Mouse (Mus musculus): ENCODE results near the gene Irs2. TPM values are rescaled to one million over a fixed set of nuclear protein-coding genes. Genes with fewer than 3 reads are reported as not detected.
A peak's percentile ranks its signal among the peaks of the same experiment; 100 is the strongest.

Irs2 gene
- polyA plus RNA-seq, 1 experiment from 2014 or later = 3.8 TPM

GRCm38 (mm10) chr8:10980876-10981275 is 27.4 kb downstream of the Irs2 start:
- Histone ChIP-seq H3K27me3 (ENCODE audit: control insufficient read depth, insufficient read depth, low read depth, low read length) (no peaks in the 10 kb centered on the region), H3K9ac (ENCODE audit: low read depth, low read length) (no peak overlapping the region), H3K4me3 (ENCODE audit: low read depth, low read length) (no peak overlapping the region), H3K4me1 (ENCODE audit: control insufficient read depth, insufficient read depth, low read length) (peaks cover 18% of the 10 kb centered on the region), H3K36me3 (ENCODE audit: control insufficient read depth, insufficient read depth, low read length) (peaks cover 3% of the 10 kb centered on the region), H3K4me2 (ENCODE audit: low read length) (no peak overlapping the region), H3K9me3 (replicated peaks; ENCODE audit: control insufficient read depth, low read length, poor library complexity, severe bottlenecking) (no peaks in the 10 kb centered on the region), H3K27ac (ENCODE audit: low read length) (no peak overlapping the region)
- 97% methylated on average over 6 of the region's 6 CpGs for WGBS
- no peak for ATAC-seq

GRCm38 (mm10) chr8:10979916-10980315 is 28.3 kb downstream of the Irs2 start:
- no peak overlapping the region for H3K4me2 ChIP-seq (ENCODE audit: low read length)
- no peak overlapping the region for H3K4me3 ChIP-seq (ENCODE audit: low read depth, low read length)
- H3K9ac ChIP-seq (ENCODE audit: low read depth, low read length) = no peak overlapping the region
- no peaks in the 10 kb centered on the region for H3K9me3 ChIP-seq (replicated peaks; ENCODE audit: control insufficient read depth, low read length, poor library complexity, severe bottlenecking)
- H3K4me1 ChIP-seq (ENCODE audit: control insufficient read depth, insufficient read depth, low read length) = peaks cover 18% of the 10 kb centered on the region
- no peaks in the 10 kb centered on the region for H3K27me3 ChIP-seq (ENCODE audit: control insufficient read depth, insufficient read depth, low read depth, low read length)
- ATAC-seq = no peak
- 0 out of 2 replicates have a peak overlapping the region, but pooled peaks have one; percentile 7 for H3K27ac ChIP-seq (ENCODE audit: low read length)
- 61% methylated on average over 7 of the region's 7 CpGs for WGBS
- no peaks in the 10 kb centered on the region for H3K36me3 ChIP-seq (ENCODE audit: control insufficient read depth, insufficient read depth, low read length)

- Histone ChIP-seq H3K27me3 (ENCODE audit: control insufficient read depth, insufficient read depth, low read depth, low read length) (no peaks in the 10 kb centered on the region), H3K4me1 (ENCODE audit: control insufficient read depth, insufficient read depth, low read length) (peaks cover 18% of the 10 kb centered on the region), H3K4me3 (ENCODE audit: low read depth, low read length) (no peak overlapping the region), H3K27ac (ENCODE audit: low read length) (peak overlapping the region; percentile 7; the same call in 1 of the 2 replicates), H3K4me2 (ENCODE audit: low read length) (no peak overlapping the region), H3K36me3 (ENCODE audit: control insufficient read depth, insufficient read depth, low read length) (no peaks in the 10 kb centered on the region), H3K9me3 (replicated peaks; ENCODE audit: control insufficient read depth, low read length, poor library complexity, severe bottlenecking) (no peaks in the 10 kb centered on the region), H3K9ac (ENCODE audit: low read depth, low read length) (no peak overlapping the region)
- WGBS = 34% methylated on average over 11 of the region's 11 CpGs
- ATAC-seq = peak; percentile 65; the same call in 1 of the 2 replicates
These were observed 29.0 kb downstream of the Irs2 start for GRCm38 (mm10) chr8:10979196-10979794.

- ATAC-seq = peak; percentile 20; the same call in 1 of the 2 replicates
- no peaks in the 10 kb centered on the region for H3K9me3 ChIP-seq (replicated peaks; ENCODE audit: control insufficient read depth, low read length, poor library complexity, severe bottlenecking)
- H3K4me1 ChIP-seq (ENCODE audit: control insufficient read depth, insufficient read depth, low read length) = peaks cover 19% of the 10 kb centered on the region
- no peaks in the 10 kb centered on the region for H3K27me3 ChIP-seq (ENCODE audit: control insufficient read depth, insufficient read depth, low read depth, low read length)
- no peak overlapping the region for H3K4me3 ChIP-seq (ENCODE audit: low read depth, low read length)
- peak overlapping the region; percentile 32; the same call in 1 of the 2 replicates for H3K9ac ChIP-seq (ENCODE audit: low read depth, low read length)
- H3K36me3 ChIP-seq (ENCODE audit: control insufficient read depth, insufficient read depth, low read length) = no peaks in the 10 kb centered on the region
- 0 out of 2 replicates have a peak overlapping the region, but pooled peaks have one; percentile 12 for H3K4me2 ChIP-seq (ENCODE audit: low read length)
- no peak overlapping the region for H3K27ac ChIP-seq (ENCODE audit: low read length)
- WGBS = 40% methylated on average over 21 of the region's 21 CpGs
These were observed 29.9 kb downstream of the Irs2 start for GRCm38 (mm10) chr8:10978377-10978776.

GRCm38 (mm10) chr8:10977742-10978376 is 30.4 kb downstream of the Irs2 start:
- peaks cover 24% of the 10 kb centered on the region for H3K4me1 ChIP-seq (ENCODE audit: control insufficient read depth, insufficient read depth, low read length)
- H3K27me3 ChIP-seq (ENCODE audit: control insufficient read depth, insufficient read depth, low read depth, low read length) = no peaks in the 10 kb centered on the region
- H3K36me3 ChIP-seq (ENCODE audit: control insufficient read depth, insufficient read depth, low read length) = no peaks in the 10 kb centered on the region
- no peak overlapping the region for H3K4me3 ChIP-seq (ENCODE audit: low read depth, low read length)
- H3K9me3 ChIP-seq (replicated peaks; ENCODE audit: control insufficient read depth, low read length, poor library complexity, severe bottlenecking) = no peaks in the 10 kb centered on the region
- no peak overlapping the region for H3K4me2 ChIP-seq (ENCODE audit: low read length)
- H3K9ac ChIP-seq (ENCODE audit: low read depth, low read length) = no peak overlapping the region
- H3K27ac ChIP-seq (ENCODE audit: low read length) = no peak overlapping the region
- ATAC-seq = no peak
- 70% methylated on average over 7 of the region's 7 CpGs for WGBS

- H3K4me2 ChIP-seq (ENCODE audit: low read length) = no peak overlapping the region
- 19% methylated on average over 2 of the region's 2 CpGs for WGBS
- peaks cover 25% of the 10 kb centered on the region for H3K4me1 ChIP-seq (ENCODE audit: control insufficient read depth, insufficient read depth, low read length)
- ATAC-seq = no peak
- no peak overlapping the region for H3K4me3 ChIP-seq (ENCODE audit: low read depth, low read length)
- H3K9me3 ChIP-seq (replicated peaks; ENCODE audit: control insufficient read depth, low read length, poor library complexity, severe bottlenecking) = no peaks in the 10 kb centered on the region
- no peak overlapping the region for H3K9ac ChIP-seq (ENCODE audit: low read depth, low read length)
- no peaks in the 10 kb centered on the region for H3K36me3 ChIP-seq (ENCODE audit: control insufficient read depth, insufficient read depth, low read length)
- no peak overlapping the region for H3K27ac ChIP-seq (ENCODE audit: low read length)
- no peaks in the 10 kb centered on the region for H3K27me3 ChIP-seq (ENCODE audit: control insufficient read depth, insufficient read depth, low read depth, low read length)
These were observed 33.6 kb downstream of the Irs2 start for GRCm38 (mm10) chr8:10974659-10975058.

GRCm38 (mm10) chr8:10974126-10974525 is 34.1 kb downstream of the Irs2 start:
- H3K4me1 ChIP-seq (ENCODE audit: control insufficient read depth, insufficient read depth, low read length) = peaks cover 20% of the 10 kb centered on the region
- H3K9me3 ChIP-seq (replicated peaks; ENCODE audit: control insufficient read depth, low read length, poor library complexity, severe bottlenecking) = no peaks in the 10 kb centered on the region
- no peaks in the 10 kb centered on the region for H3K36me3 ChIP-seq (ENCODE audit: control insufficient read depth, insufficient read depth, low read length)
- ATAC-seq = no peak
- no peak overlapping the region for H3K4me3 ChIP-seq (ENCODE audit: low read depth, low read length)
- 77% methylated on average over 4 of the region's 4 CpGs for WGBS
- no peak overlapping the region for H3K27ac ChIP-seq (ENCODE audit: low read length)
- no peak overlapping the region for H3K4me2 ChIP-seq (ENCODE audit: low read length)
- H3K27me3 ChIP-seq (ENCODE audit: control insufficient read depth, insufficient read depth, low read depth, low read length) = no peaks in the 10 kb centered on the region
- no peak overlapping the region for H3K9ac ChIP-seq (ENCODE audit: low read depth, low read length)

- peaks cover 11% of the 10 kb centered on the region for H3K4me1 ChIP-seq (ENCODE audit: control insufficient read depth, insufficient read depth, low read length)
- 8% methylated on average over 9 of the region's 9 CpGs for WGBS
- no peak overlapping the region for H3K4me3 ChIP-seq (ENCODE audit: low read depth, low read length)
- H3K27me3 ChIP-seq (ENCODE audit: control insufficient read depth, insufficient read depth, low read depth, low read length) = no peaks in the 10 kb centered on the region
- H3K9me3 ChIP-seq (replicated peaks; ENCODE audit: control insufficient read depth, low read length, poor library complexity, severe bottlenecking) = no peaks in the 10 kb centered on the region
- H3K9ac ChIP-seq (ENCODE audit: low read depth, low read length) = no peak overlapping the region
- H3K4me2 ChIP-seq (ENCODE audit: low read length) = no peak overlapping the region
- H3K27ac ChIP-seq (ENCODE audit: low read length) = no peak overlapping the region
- peak; percentile 43; the same call in 1 of the 2 replicates for ATAC-seq
- no peaks in the 10 kb centered on the region for H3K36me3 ChIP-seq (ENCODE audit: control insufficient read depth, insufficient read depth, low read length)
These were observed 35.3 kb downstream of the Irs2 start for GRCm38 (mm10) chr8:10972851-10973452.

- Histone ChIP-seq H3K4me2 (ENCODE audit: low read length) (no peak overlapping the region), H3K9me3 (replicated peaks; ENCODE audit: control insufficient read depth, low read length, poor library complexity, severe bottlenecking) (no peaks in the 10 kb centered on the region), H3K4me3 (ENCODE audit: low read depth, low read length) (no peak overlapping the region), H3K27ac (ENCODE audit: low read length) (no peak overlapping the region), H3K36me3 (ENCODE audit: control insufficient read depth, insufficient read depth, low read length) (no peaks in the 10 kb centered on the region), H3K4me1 (ENCODE audit: control insufficient read depth, insufficient read depth, low read length) (peaks cover 11% of the 10 kb centered on the region), H3K27me3 (ENCODE audit: control insufficient read depth, insufficient read depth, low read depth, low read length) (no peaks in the 10 kb centered on the region), H3K9ac (ENCODE audit: low read depth, low read length) (no peak overlapping the region)
- ATAC-seq = no peak
- 49% methylated on average over 3 of the region's 3 CpGs for WGBS
These were observed 36.3 kb downstream of the Irs2 start for GRCm38 (mm10) chr8:10971984-10972383.
